Mouse (Mus musculus): ENCODE measurements at regions not wholly inside any gene's neighbourhood (a gene's known extent, or its start where the extent isn't known, plus 50 kb on each side); places are given as distances from the start of the nearest gene placed in this dataset.
A peak's percentile ranks its signal among the peaks of the same experiment; 100 is the strongest.

GRCm38 (mm10) chr17:64915025-64915424 lies 79.2 kb upstream of the 4930583I09Rik start:
- DNase-seq = no peak

GRCm38 (mm10) chr17:64914302-64914701 lies 78.4 kb upstream of the 4930583I09Rik start:
- DNase-seq = peak; percentile 10

GRCm38 (mm10) chr17:64908671-64909070 lies 72.8 kb upstream of the 4930583I09Rik start:
- DNase-seq = no peak

- DNase-seq = no peak
Observed at GRCm38 (mm10) chr17:64901721-64902623, 66.1 kb upstream of the 4930583I09Rik start.

GRCm38 (mm10) chr17:64897473-64897872 lies 61.6 kb upstream of the 4930583I09Rik start:
- no peak for DNase-seq

GRCm38 (mm10) chr17:64895886-64896285 lies 60.0 kb upstream of the 4930583I09Rik start:
- DNase-seq = no peak

- DNase-seq = no peak
Observed at GRCm38 (mm10) chr17:64895466-64895865, 59.6 kb upstream of the 4930583I09Rik start.

GRCm38 (mm10) chr17:64893182-64893902 lies 57.5 kb upstream of the 4930583I09Rik start:
- DNase-seq = no peak

Measured in right cerebral cortex, postnatal 4 days (tissue).